ENCODE assay signal across 9 mouse cellular contexts in genomic region chr13:48260690-48261278, GRCm38 (mm10). TPM values are rescaled to one million over a fixed set of nuclear protein-coding genes. Genes with fewer than 3 reads are reported as not detected.
DNase-seq lines count a peak whose midpoint lies in the region; ATAC-seq lines count a peak whose summit lies in the region.
"Had no signal": no experiment of that assay in that cellular context is flagged by ENCODE, and none has a peak within 500 bp of the region (broad histone marks: within the 10 kb centered on the region; RNA-seq: fewer than 3 reads in every experiment).

Id4 (plus strand) TSS chr13:48261228.

- no peaks in the 10 kb centered on the region for H3K36me3 ChIP-seq in hindbrain, embryonic 14.5 days (replicated peaks; ENCODE audit: control insufficient read depth, insufficient read depth)

- peaks cover 13% of the 10 kb centered on the region for H3K4me1 ChIP-seq in hindbrain, embryonic 14.5 days (replicated peaks; ENCODE audit: control insufficient read depth, insufficient read depth, low read length)

- H3K4me2 ChIP-seq in hindbrain, embryonic 14.5 days (replicated peaks) = peak within 1 kb of the TSS; percentile 75

- H3K4me3 ChIP-seq in hindbrain, embryonic 14.5 days (replicated peaks; ENCODE audit: low read length) = peak within 1 kb of the TSS; percentile 68

- WGBS in hindbrain, embryonic 14.5 days = under 1% methylated on average over 52 of the region's 52 CpGs

- H3K27ac ChIP-seq in hindbrain, embryonic 14.5 days = peak within 1 kb of the TSS; percentile 97

- H3K27me3 ChIP-seq in hindbrain, embryonic 14.5 days (ENCODE audit: control insufficient read depth, insufficient read depth, low read length) = no peaks in the 10 kb centered on the region

- peak; percentile 94 to 97 for DNase-seq in adrenal gland, adult (ENCODE audit: inconsistent age in 2 of 2, low spot score in 1 of 2)
- peak; percentile 86 to 91 for DNase-seq in cerebellum, postnatal 36 days
- peak; percentile 96 for DNase-seq in gastrocnemius, adult 18-20 months (ENCODE audit: low spot score)
- peak; percentile 94 for DNase-seq in hindbrain, embryonic 14.5 days (ENCODE audit: low spot score)
- peak; percentile 74 to 79 for DNase-seq in layer of hippocampus, postnatal 25 days (ENCODE audit: extremely low spot score in 1 of 2, low spot score in 1 of 2)
- peak; percentile 98 for DNase-seq in lung, postnatal 10 days
- peak; percentile 92 to 93 for DNase-seq in right cerebral cortex, adult 2 months (ENCODE audit: low spot score in 2 of 2)
- peak; percentile 92 to 95 for DNase-seq in urinary bladder, postnatal 4 days (ENCODE audit: low spot score in 2 of 2)

- H3K9me3 ChIP-seq in hindbrain, embryonic 14.5 days (ENCODE audit: control insufficient read depth, low read length) = no peaks in the 10 kb centered on the region

- peak; percentile 97 for ATAC-seq in hindbrain, embryonic 14.5 days (ENCODE audit: low FRiP score)

- peak within 1 kb of the TSS; percentile 99 for H3K9ac ChIP-seq in hindbrain, embryonic 14.5 days

RNA-seq across cellular contexts. Expression of gene Id4, which starts in this region (rescaled TPM):
- under 1 TPM; 0.73 to 0.78 TPM for total RNA-seq in gastrocnemius, adult 18-20 months (2021)
- 91.5 and 100 TPM in 2 replicates for polyA plus RNA-seq in hindbrain, embryonic 14.5 days (2014; fragmentation: Nextera tagmentation; extraction: Ambion mirVana)
- 10 to 100 TPM; 43.8 to 53.7 TPM for total RNA-seq in layer of hippocampus, postnatal 25 days (2021)
- total RNA-seq: neutrophil, adult 5-6 weeks had no signal

Comparison
In these comparisons a context has a peak if more than half of its experiments do, and no peak if none do; other contexts are left out.
1. Peak in every context shown above with its lines: DNase-seq, ATAC-seq, H3K4me3 ChIP-seq and H3K27ac ChIP-seq.
2. RNA of gene Id4 (total RNA-seq): 43.8 to 53.7 TPM in layer of hippocampus, postnatal 25 days; 0.73 to 0.78 TPM in gastrocnemius, adult 18-20 months; every median in the first group is over 10 times any median in the second.
3. Peak in DNase-seq in gastrocnemius, adult 18-20 months; RNA of the gene not detected or under 1 TPM.